ENCODE assay signal across 10 mouse cellular contexts in genomic region chr5:138571623-138572022, GRCm38 (mm10). TPM values are rescaled to one million over a fixed set of nuclear protein-coding genes. Genes with fewer than 3 reads are reported as not detected.
DNase-seq lines count a peak whose midpoint lies in the region; ATAC-seq and TF ChIP-seq lines count a peak whose summit lies in the region.
"Had no signal": no experiment of that assay in that cellular context is flagged by ENCODE, and none has a peak within 500 bp of the region (broad histone marks: within the 10 kb centered on the region; RNA-seq: fewer than 3 reads in every experiment).

No protein-coding gene starts in this region.

- H3K36me3 ChIP-seq in liver, postnatal 0 days (replicated peaks; ENCODE audit: insufficient read depth, low read length) = no peaks in the 10 kb centered on the region
- H3K36me3 ChIP-seq: embryonic facial prominence, embryonic 15.5 days; limb, embryonic 13.5 days had no signal

- WGBS in liver, postnatal 0 days (ENCODE audit: insufficient replicate concordance) = 48% methylated on average over 4 of the region's 4 CpGs

- no peaks in the 10 kb centered on the region for H3K27me3 ChIP-seq in liver, postnatal 0 days (ENCODE audit: insufficient read depth, low read length)
- H3K27me3 ChIP-seq: embryonic facial prominence, embryonic 15.5 days; limb, embryonic 13.5 days had no signal

- H3K4me1 ChIP-seq in liver, postnatal 0 days (ENCODE audit: insufficient read depth) = no peaks in the 10 kb centered on the region
- H3K4me1 ChIP-seq: embryonic facial prominence, embryonic 15.5 days; limb, embryonic 13.5 days had no signal

- no peak overlapping the region for H3K27ac ChIP-seq in liver, postnatal 0 days (ENCODE audit: low read depth)
- H3K27ac ChIP-seq: embryonic facial prominence, embryonic 15.5 days; limb, embryonic 13.5 days had no signal

- H3K9ac ChIP-seq in liver, postnatal 0 days (replicated peaks) = no peak overlapping the region
- H3K9ac ChIP-seq: embryonic facial prominence, embryonic 15.5 days; limb, embryonic 13.5 days had no signal

- peak; percentile 14 for DNase-seq in kidney, adult 18-20 months
- no peak for DNase-seq in kidney, adult 11 months
- DNase-seq in CD8-positive naive resting alpha-beta T cell, adult 2 months (ENCODE audit: low read depth in 2 of 2, low spot score in 2 of 2) = peak; percentile 16 to 70
- DNase-seq in T-cell, adult 2 months (ENCODE audit: low spot score) = peak; percentile 42
- no peak for DNase-seq in liver, postnatal 0 days
- peak; percentile 49 to 57 for DNase-seq in thymus, postnatal 36 days
- no peak for DNase-seq in urinary bladder, adult 2 months (ENCODE audit: low spot score)
- no peak for DNase-seq in left cerebral cortex, adult 8-10 months (ENCODE audit: low spot score in 2 of 2)

- no peak for ATAC-seq in liver, postnatal 0 days

- no peak overlapping the region for H3K4me3 ChIP-seq in liver, postnatal 0 days (ENCODE audit: low read depth, low read length)
- H3K4me3 ChIP-seq: embryonic facial prominence, embryonic 15.5 days; limb, embryonic 13.5 days had no signal

- TF ChIP-seq CTCF in liver, postnatal 0 days (IDR thresholded peaks at IDR 0.05; ENCODE audit: low read depth) = peak; percentile 44

- TF ChIP-seq EP300 in liver, postnatal 0 days (IDR thresholded peaks at IDR 0.05; ENCODE audit: low read depth) = no peak

- H3K9me3 ChIP-seq in liver, postnatal 0 days (ENCODE audit: low read length) = no peaks in the 10 kb centered on the region
- H3K9me3 ChIP-seq: embryonic facial prominence, embryonic 15.5 days; limb, embryonic 13.5 days had no signal

- no peak overlapping the region for H3K4me2 ChIP-seq in liver, postnatal 0 days (ENCODE audit: low read depth, low read length)
- H3K4me2 ChIP-seq: embryonic facial prominence, embryonic 15.5 days; limb, embryonic 13.5 days had no signal

RNA-seq across cellular contexts. Expression of gene 1700123K08Rik, which starts 7.1 kb away (rescaled TPM):
- not detected in 2 replicates for polyA plus RNA-seq in liver, postnatal 0 days (2015; fragmentation: Nextera tagmentation; extraction: Ambion mirVana)
- polyA plus RNA-seq in urinary bladder, adult 2 months (2012; rRNA removed) = not detected in 2 replicates
- total RNA-seq in left cerebral cortex, adult 8-10 months (2022) = under 1 TPM in 1 of 4 experiments, not detected in 3; 0.37 TPM
- polyA plus RNA-seq: embryonic facial prominence, embryonic 15.5 days; limb, embryonic 13.5 days had no signal

RNA-seq across cellular contexts. Expression of gene Zfp68, which starts 47.9 kb away (rescaled TPM):
- polyA plus RNA-seq in liver, postnatal 0 days (2015; fragmentation: Nextera tagmentation; extraction: Ambion mirVana) = 10.3 and 12.1 TPM in 2 replicates
- 26.1 and 27.0 TPM in 2 replicates for polyA plus RNA-seq in urinary bladder, adult 2 months (2012; rRNA removed)
- total RNA-seq in left cerebral cortex, adult 8-10 months (2022) = 10 to 100 TPM; 27.2 to 32.5 (median 31.5) TPM

RNA-seq across cellular contexts. Expression of gene A430033K04Rik, which starts 51.0 kb away (rescaled TPM):
- 2.6 and 2.7 TPM in 2 replicates for polyA plus RNA-seq in liver, postnatal 0 days (2015; fragmentation: Nextera tagmentation; extraction: Ambion mirVana)
- polyA plus RNA-seq in urinary bladder, adult 2 months (2012; rRNA removed) = 5.6 and 7.2 TPM in 2 replicates
- 10 to 100 TPM; 16.0 to 18.4 (median 17.2) TPM for total RNA-seq in left cerebral cortex, adult 8-10 months (2022)

Comparison
In these comparisons a context has a peak if more than half of its experiments do, and no peak if none do; other contexts are left out.
1. DNase-seq: peak in kidney, adult 18-20 months (single experiment), CD8-positive naive resting alpha-beta T cell, adult 2 months (2 of 2), T-cell, adult 2 months (single experiment) and thymus, postnatal 36 days (2 of 2); none in kidney, adult 11 months (single experiment), liver, postnatal 0 days (single experiment), urinary bladder, adult 2 months (single experiment) and left cerebral cortex, adult 8-10 months (0 of 2).